Mouse (Mus musculus) megakaryocyte, embryonic 14.5 days (primary cell): ENCODE data around the gene Supt20.

Experiments used
- FLI1 ChIP-seq: IDR thresholded peaks from 2 replicates; pipeline ENCODE4 v1.6.1; 2012; ENCODE audit warnings: low read length, inconsistent platforms, mixed read lengths
- GATA1 ChIP-seq: IDR thresholded peaks from 3 replicates; pipeline ENCODE4 v1.6.1; 2012; ENCODE audit warnings: mixed read lengths, low read length, inconsistent platforms, borderline replicate concordance

- TF ChIP-seq GATA1 (no peak), FLI1 (no peak)
Measured at GRCm38 (mm10) chr3:54735247-54736046, 42.8 kb downstream of the Supt20 start, which contains the start of the genes Exosc8 and Alg5.
